Mouse (Mus musculus): Measurements from ENCODE around the gene Itih3. TPM values are rescaled to one million over a fixed set of nuclear protein-coding genes. Genes with fewer than 3 reads are reported as not detected.

Itih3 gene
- polyA plus RNA-seq, 1 experiment from 2014 or later: 781 TPM

- no peaks in the 10 kb centered on the region for H3K27me3 ChIP-seq (ENCODE audit: control insufficient read depth, insufficient read depth, low read depth, low read length)
- ATAC-seq (ENCODE audit: low read depth): peak; percentile 59
- peak within 1 kb of the TSS; percentile 48 for H3K4me2 ChIP-seq (ENCODE audit: low read depth, low read length)
- H3K9ac ChIP-seq (ENCODE audit: low read depth, low read length): peak within 1 kb of the TSS; percentile 25
- no peaks in the 10 kb centered on the region for H3K9me3 ChIP-seq (replicated peaks; ENCODE audit: control insufficient read depth, low read length)
- 75% methylated on average over 7 of the region's 7 CpGs for WGBS (ENCODE audit: insufficient replicate concordance)
- H3K36me3 ChIP-seq (ENCODE audit: control insufficient read depth, insufficient read depth): no peaks in the 10 kb centered on the region
- peaks cover 6% of the 10 kb centered on the region; the same call in 1 of the 2 replicates for H3K4me1 ChIP-seq (ENCODE audit: control insufficient read depth, low read depth, low read length)
- H3K27ac ChIP-seq (ENCODE audit: low read length): peak within 1 kb of the TSS; percentile 88
- H3K4me3 ChIP-seq (ENCODE audit: low read depth, low read length): peak within 1 kb of the TSS; percentile 18
Observed at GRCm38 (mm10) chr14:30943038-30943437, 19.5 kb upstream of the Itih3 start, which contains the start of gene Itih1. Gene Itih1 (minus strand): TSS chr14:30943289.

- ATAC-seq (ENCODE audit: low read depth): no peak
- no peak overlapping the region for H3K4me3 ChIP-seq (ENCODE audit: low read depth, low read length)
- 62% methylated on average over 4 of the region's 4 CpGs for WGBS (ENCODE audit: insufficient replicate concordance)
- H3K36me3 ChIP-seq (ENCODE audit: control insufficient read depth, insufficient read depth): no peaks in the 10 kb centered on the region
- no peaks in the 10 kb centered on the region for H3K9me3 ChIP-seq (replicated peaks; ENCODE audit: control insufficient read depth, low read length)
- H3K27ac ChIP-seq (ENCODE audit: low read length): no peak overlapping the region
- H3K9ac ChIP-seq (ENCODE audit: low read depth, low read length): no peak overlapping the region
- H3K4me1 ChIP-seq (ENCODE audit: control insufficient read depth, low read depth, low read length): peaks cover 6% of the 10 kb centered on the region; the same call in 1 of the 2 replicates
- H3K27me3 ChIP-seq (ENCODE audit: control insufficient read depth, insufficient read depth, low read depth, low read length): no peaks in the 10 kb centered on the region
- H3K4me2 ChIP-seq (ENCODE audit: low read depth, low read length): peak overlapping the region; percentile 19
Observed at GRCm38 (mm10) chr14:30942254-30942653, 18.7 kb upstream of the Itih3 start.

- Histone ChIP-seq H3K36me3 (ENCODE audit: control insufficient read depth, insufficient read depth) (no peaks in the 10 kb centered on the region), H3K4me1 (ENCODE audit: control insufficient read depth, low read depth, low read length) (no peaks in the 10 kb centered on the region), H3K4me3 (ENCODE audit: low read depth, low read length) (no peak overlapping the region), H3K9ac (ENCODE audit: low read depth, low read length) (no peak overlapping the region), H3K9me3 (replicated peaks; ENCODE audit: control insufficient read depth, low read length) (no peaks in the 10 kb centered on the region), H3K4me2 (ENCODE audit: low read depth, low read length) (no peak overlapping the region), H3K27me3 (ENCODE audit: control insufficient read depth, insufficient read depth, low read depth, low read length) (no peaks in the 10 kb centered on the region), H3K27ac (ENCODE audit: low read length) (no peak overlapping the region)
- ATAC-seq (ENCODE audit: low read depth): no peak
- 71% methylated on average over 9 of the region's 9 CpGs for WGBS (ENCODE audit: insufficient replicate concordance)
Observed at GRCm38 (mm10) chr14:30933351-30933750, 9.8 kb upstream of the Itih3 start.

- no peaks in the 10 kb centered on the region for H3K9me3 ChIP-seq (replicated peaks; ENCODE audit: control insufficient read depth, low read length)
- H3K4me3 ChIP-seq (ENCODE audit: low read depth, low read length): no peak overlapping the region
- peak; percentile 80 for ATAC-seq (ENCODE audit: low read depth)
- no peak overlapping the region for H3K9ac ChIP-seq (ENCODE audit: low read depth, low read length)
- no peak overlapping the region for H3K4me2 ChIP-seq (ENCODE audit: low read depth, low read length)
- 74% methylated on average over 4 of the region's 4 CpGs for WGBS (ENCODE audit: insufficient replicate concordance)
- no peaks in the 10 kb centered on the region for H3K27me3 ChIP-seq (ENCODE audit: control insufficient read depth, insufficient read depth, low read depth, low read length)
- peak overlapping the region; percentile 3; the same call in 1 of the 2 replicates for H3K27ac ChIP-seq (ENCODE audit: low read length)
- no peaks in the 10 kb centered on the region for H3K4me1 ChIP-seq (ENCODE audit: control insufficient read depth, low read depth, low read length)
- no peaks in the 10 kb centered on the region for H3K36me3 ChIP-seq (ENCODE audit: control insufficient read depth, insufficient read depth)
Observed at GRCm38 (mm10) chr14:30930386-30930785, 6.8 kb upstream of the Itih3 start.

- no peak overlapping the region for H3K27ac ChIP-seq (ENCODE audit: low read length)
Observed at GRCm38 (mm10) chr14:30925492-30925891, 1.9 kb upstream of the Itih3 start.

GRCm38 (mm10) chr14:30922053-30922670 is 1.4 kb downstream of the Itih3 start:
- H3K9me3 ChIP-seq (replicated peaks; ENCODE audit: control insufficient read depth, low read length): no peaks in the 10 kb centered on the region
- H3K4me2 ChIP-seq (ENCODE audit: low read depth, low read length): peak overlapping the region; percentile 40

More at GRCm38 (mm10) chr14:30925492-30925891, 1.9 kb upstream of the Itih3 start:
- no peaks in the 10 kb centered on the region for H3K36me3 ChIP-seq (ENCODE audit: control insufficient read depth, insufficient read depth)
- H3K4me2 ChIP-seq (ENCODE audit: low read depth, low read length): no peak overlapping the region
- H3K9me3 ChIP-seq (replicated peaks; ENCODE audit: control insufficient read depth, low read length): no peaks in the 10 kb centered on the region
- no peak overlapping the region for H3K9ac ChIP-seq (ENCODE audit: low read depth, low read length)
- 72% methylated on average over 3 of the region's 3 CpGs for WGBS (ENCODE audit: insufficient replicate concordance)
- no peak for ATAC-seq (ENCODE audit: low read depth)
- no peaks in the 10 kb centered on the region for H3K4me1 ChIP-seq (ENCODE audit: control insufficient read depth, low read depth, low read length)
- H3K27me3 ChIP-seq (ENCODE audit: control insufficient read depth, insufficient read depth, low read depth, low read length): no peaks in the 10 kb centered on the region
- no peak overlapping the region for H3K4me3 ChIP-seq (ENCODE audit: low read depth, low read length)

GRCm38 (mm10) chr14:30916516-30916915 is 7.0 kb downstream of the Itih3 start:
- Histone ChIP-seq H3K36me3 (ENCODE audit: control insufficient read depth, insufficient read depth) (no peaks in the 10 kb centered on the region), H3K4me1 (ENCODE audit: control insufficient read depth, low read depth, low read length) (no peaks in the 10 kb centered on the region), H3K4me2 (ENCODE audit: low read depth, low read length) (no peak overlapping the region), H3K9ac (ENCODE audit: low read depth, low read length) (no peak overlapping the region), H3K4me3 (ENCODE audit: low read depth, low read length) (no peak overlapping the region), H3K27me3 (ENCODE audit: control insufficient read depth, insufficient read depth, low read depth, low read length) (no peaks in the 10 kb centered on the region), H3K9me3 (replicated peaks; ENCODE audit: control insufficient read depth, low read length) (no peaks in the 10 kb centered on the region), H3K27ac (ENCODE audit: low read length) (no peak overlapping the region)
- no peak for ATAC-seq (ENCODE audit: low read depth)
- WGBS (ENCODE audit: insufficient replicate concordance): 67% methylated on average over 1 of the region's 1 CpGs

More at GRCm38 (mm10) chr14:30922053-30922670, 1.4 kb downstream of the Itih3 start:
- no peaks in the 10 kb centered on the region for H3K27me3 ChIP-seq (ENCODE audit: control insufficient read depth, insufficient read depth, low read depth, low read length)
- no peak; the same call in 1 of the 2 replicates for ATAC-seq (ENCODE audit: low read depth)
- no peaks in the 10 kb centered on the region for H3K4me1 ChIP-seq (ENCODE audit: control insufficient read depth, low read depth, low read length)
- no peaks in the 10 kb centered on the region for H3K36me3 ChIP-seq (ENCODE audit: control insufficient read depth, insufficient read depth)
- peak overlapping the region; percentile 30; the same call in 1 of the 2 replicates for H3K9ac ChIP-seq (ENCODE audit: low read depth, low read length)
- H3K27ac ChIP-seq (ENCODE audit: low read length): peak overlapping the region; percentile 17; the same call in 1 of the 2 replicates
- peak overlapping the region; percentile 44 for H3K4me3 ChIP-seq (ENCODE audit: low read depth, low read length)
- WGBS (ENCODE audit: insufficient replicate concordance): 54% methylated on average over 8 of the region's 8 CpGs

- H3K27ac ChIP-seq (ENCODE audit: low read length): no peak overlapping the region
- H3K4me3 ChIP-seq (ENCODE audit: low read depth, low read length): no peak overlapping the region
- H3K9ac ChIP-seq (ENCODE audit: low read depth, low read length): no peak overlapping the region
- H3K4me1 ChIP-seq (ENCODE audit: control insufficient read depth, low read depth, low read length): no peaks in the 10 kb centered on the region; the same call in 1 of the 2 replicates
- no peaks in the 10 kb centered on the region for H3K36me3 ChIP-seq (ENCODE audit: control insufficient read depth, insufficient read depth)
- H3K9me3 ChIP-seq (replicated peaks; ENCODE audit: control insufficient read depth, low read length): no peaks in the 10 kb centered on the region
- ATAC-seq (ENCODE audit: low read depth): no peak
- no peaks in the 10 kb centered on the region for H3K27me3 ChIP-seq (ENCODE audit: control insufficient read depth, insufficient read depth, low read depth, low read length)
- WGBS (ENCODE audit: insufficient replicate concordance): 60% methylated on average over 5 of the region's 5 CpGs
- no peak overlapping the region for H3K4me2 ChIP-seq (ENCODE audit: low read depth, low read length)
Observed at GRCm38 (mm10) chr14:30913404-30913803, 10.2 kb downstream of the Itih3 start.

- Histone ChIP-seq H3K9ac (ENCODE audit: low read depth, low read length) (no peak overlapping the region), H3K27ac (ENCODE audit: low read length) (no peak overlapping the region), H3K9me3 (replicated peaks; ENCODE audit: control insufficient read depth, low read length) (no peaks in the 10 kb centered on the region), H3K4me2 (ENCODE audit: low read depth, low read length) (no peak overlapping the region), H3K4me1 (ENCODE audit: control insufficient read depth, low read depth, low read length) (no peaks in the 10 kb centered on the region; the same call in 1 of the 2 replicates), H3K4me3 (ENCODE audit: low read depth, low read length) (no peak overlapping the region), H3K36me3 (ENCODE audit: control insufficient read depth, insufficient read depth) (no peaks in the 10 kb centered on the region), H3K27me3 (ENCODE audit: control insufficient read depth, insufficient read depth, low read depth, low read length) (no peaks in the 10 kb centered on the region)
- WGBS (ENCODE audit: insufficient replicate concordance): 62% methylated on average over 8 of the region's 8 CpGs
- no peak for ATAC-seq (ENCODE audit: low read depth)
Observed at GRCm38 (mm10) chr14:30912641-30913040, 10.9 kb downstream of the Itih3 start.
